Mouse (Mus musculus): ENCODE measurements at regions not wholly inside any gene's neighbourhood (a gene's known extent, or its start where the extent isn't known, plus 50 kb on each side); places are given as distances from the start of the nearest gene placed in this dataset.
"Not testable (repeated sequence)": the region's sequence is repeated elsewhere in the genome, so short reads cannot be mapped to it uniquely, and the experiment has no call there.

GRCm38 (mm10) chr16:20860606-20861005 lies 126.3 kb upstream of the Thpo start:
- TF ChIP-seq MAFK (IDR thresholded peaks at IDR 0.05; ENCODE audit: insufficient read depth, low read depth, low read length): 0 out of 2 replicates have a peak, but pooled peaks have one; percentile 22
- 0 out of 2 replicates have a peak, but pooled peaks have one; percentile 34 for TF ChIP-seq CHD2 (IDR thresholded peaks at IDR 0.05; ENCODE audit: low read depth, low read length)
- TF ChIP-seq HCFC1 (IDR thresholded peaks at IDR 0.05; ENCODE audit: borderline replicate concordance, insufficient read depth, low read length); ZNF384 (IDR thresholded peaks at IDR 0.05; ENCODE audit: low read depth, low read length); ZC3H11A (IDR thresholded peaks at IDR 0.05; ENCODE audit: borderline replicate concordance, low read depth, low read length): not testable (repeated sequence)
